Mouse (Mus musculus): ENCODE measurements around the gene Nrde2. TPM values are rescaled to one million over a fixed set of nuclear protein-coding genes. Genes with fewer than 3 reads are reported as not detected.

The Nrde2 gene
- polyA plus RNA-seq (2012; rRNA removed), result 3.8 and 4.1 TPM in 2 replicates

DNA sequence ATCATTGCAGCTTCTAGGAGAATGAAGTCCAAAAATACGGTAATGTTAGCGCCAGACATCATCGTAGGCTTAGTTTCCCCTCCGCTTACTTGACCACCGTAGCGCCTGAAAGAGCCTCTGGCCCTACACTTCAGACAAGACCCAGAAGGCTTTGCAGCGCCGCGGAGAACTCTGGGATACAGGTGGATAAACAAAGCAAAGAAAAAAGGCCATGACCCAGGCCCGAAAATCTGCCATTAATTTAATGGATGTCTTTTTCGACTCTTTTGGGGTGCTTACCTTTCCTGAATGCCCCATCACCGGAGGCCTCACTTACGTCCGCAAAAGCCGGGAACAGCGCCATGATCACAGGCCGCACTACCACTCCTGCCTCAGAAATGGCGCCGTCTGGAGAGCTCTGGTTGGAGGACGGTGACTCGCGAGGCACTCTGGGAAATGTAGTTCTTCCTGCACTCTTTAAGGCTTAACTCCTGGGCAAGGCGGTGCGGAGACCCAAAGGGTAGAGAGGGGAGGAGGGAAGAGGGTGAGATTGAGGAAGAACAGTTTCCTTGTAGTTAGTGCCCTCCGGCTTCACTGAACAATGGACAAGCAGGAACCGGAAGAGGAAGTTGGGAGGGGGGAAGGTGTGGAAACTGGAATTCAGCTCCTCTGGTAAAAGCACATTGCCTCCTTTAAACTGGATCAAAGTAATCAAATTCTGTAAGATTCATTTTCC lies at the start of gene Nrde2:
Gene Nrde2 (minus strand): TSS at position 393 of the 715 bp plus-strand sequence.

DNA sequence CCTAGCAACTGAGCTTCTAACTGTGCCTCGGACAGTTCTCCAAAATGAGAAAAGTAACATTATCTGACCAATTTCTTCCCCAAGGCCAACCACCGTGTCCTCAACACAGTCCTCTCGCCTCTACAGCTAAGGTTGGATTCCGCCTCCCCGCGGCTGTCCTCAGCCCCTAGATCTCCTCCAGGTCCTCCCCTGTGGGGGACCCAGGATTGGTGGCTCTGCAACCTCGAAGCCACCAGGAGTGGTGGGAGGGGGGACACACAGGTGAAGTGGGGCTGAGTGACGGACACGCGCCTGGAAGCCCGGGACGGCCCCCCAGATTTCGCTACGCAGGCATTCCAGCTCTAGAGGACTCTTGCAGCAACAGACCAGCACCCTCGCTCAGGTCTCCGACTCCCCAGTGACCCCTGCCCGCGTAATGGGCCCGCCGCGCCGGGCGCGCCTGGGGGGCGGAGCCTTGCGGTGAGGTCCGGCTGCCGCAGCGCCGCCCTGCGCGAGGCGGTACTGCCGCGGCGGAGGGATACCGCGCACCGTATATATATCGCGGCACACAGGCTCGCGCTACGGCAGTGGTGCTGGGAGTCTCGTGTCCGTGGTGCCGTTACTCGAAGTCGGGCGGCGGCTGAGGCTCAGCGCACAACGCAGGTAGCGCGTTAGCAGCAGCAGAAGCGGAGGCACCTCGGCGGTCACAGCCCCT lies 39.7 kb upstream of the Nrde2 start, which contains the start of gene Calm1:
Gene Calm1 (plus strand): TSS at position 469 of the 694 bp plus-strand sequence.

DNA sequence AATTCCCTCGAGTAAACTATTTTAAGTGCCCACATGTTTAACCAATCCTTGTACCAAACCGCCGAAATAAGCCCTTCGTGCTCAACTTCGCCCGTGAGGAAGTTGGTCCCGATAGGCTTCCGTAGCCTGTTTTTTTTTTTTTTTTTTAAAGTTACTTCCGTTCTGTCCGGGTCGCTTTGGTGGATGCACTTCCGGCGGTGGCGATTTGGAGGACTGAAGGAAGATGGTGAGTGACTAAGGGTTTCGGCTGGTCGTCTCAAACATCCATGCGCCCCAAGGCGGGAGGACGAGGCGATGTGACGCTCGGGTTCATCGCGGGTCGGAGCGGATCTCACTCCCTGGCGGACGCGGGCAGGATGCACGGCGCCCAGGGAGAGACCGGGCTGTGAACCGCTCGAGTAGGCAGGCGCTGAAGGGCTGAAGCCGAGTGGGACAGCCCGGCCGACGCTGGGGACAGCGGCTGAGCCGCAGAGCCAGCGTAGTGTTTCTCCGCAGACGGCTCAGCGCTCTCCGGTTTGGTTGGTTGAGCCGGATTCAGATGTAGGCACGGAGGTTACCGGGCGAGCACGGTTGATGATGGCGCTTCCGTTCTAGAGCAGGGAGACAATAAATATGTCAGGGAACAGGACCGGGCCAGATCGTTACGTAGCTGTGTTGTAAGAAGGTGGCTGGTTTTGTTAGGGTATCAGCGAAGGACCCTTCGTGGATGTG lies 49.3 kb downstream of the Nrde2 start, which contains the start of gene Psmc1:
Gene Psmc1 (plus strand): TSS at position 169 of the 711 bp plus-strand sequence.

Other genes starting within 250 kb of the Nrde2 start
- gene Kcnk13, start 195.2 kb downstream of the Nrde2 start, polyA plus RNA-seq (2012; rRNA removed), result 0.19 and 0.27 TPM in 2 replicates
- 72.2 and 76.6 TPM in 2 replicates for gene Psmc1, start 49.5 kb downstream of the Nrde2 start, polyA plus RNA-seq (2012; rRNA removed)
- gene Calm1, start 39.8 kb upstream of the Nrde2 start, polyA plus RNA-seq (2012; rRNA removed), result 100 and 104 TPM in 2 replicates